Mouse (Mus musculus): Measurements from ENCODE around the gene Pdap1. TPM values are rescaled to one million over a fixed set of nuclear protein-coding genes. Genes with fewer than 3 reads are reported as not detected.
"Not testable (repeated sequence)": the region's sequence is repeated elsewhere in the genome, so short reads cannot be mapped to it uniquely, and the experiment has no call there.

The Pdap1 gene
- total RNA-seq, 1 experiment from 2014 or later: 73.3 TPM

- no peak for ATAC-seq (ENCODE audit: extremely low read depth, insufficient number of reproducible peaks, low FRiP score, poor library complexity, severe bottlenecking)
These were observed 16.6 kb downstream of the Pdap1 start for GRCm38 (mm10) chr5:145123396-145123795.

GRCm38 (mm10) chr5:145120921-145121320 is 19.1 kb downstream of the Pdap1 start:
- ATAC-seq (ENCODE audit: extremely low read depth, insufficient number of reproducible peaks, low FRiP score, poor library complexity, severe bottlenecking): no peak

- 0 out of 2 replicates have a peak, but pooled peaks have one; percentile 16 for ATAC-seq (ENCODE audit: extremely low read depth, insufficient number of reproducible peaks, low FRiP score, poor library complexity, severe bottlenecking)
These were observed 20.7 kb downstream of the Pdap1 start for GRCm38 (mm10) chr5:145119385-145119784.

GRCm38 (mm10) chr5:145118461-145118860 is 21.6 kb downstream of the Pdap1 start:
- no peak for ATAC-seq (ENCODE audit: extremely low read depth, insufficient number of reproducible peaks, low FRiP score, poor library complexity, severe bottlenecking)

GRCm38 (mm10) chr5:145118005-145118404 is 22.0 kb downstream of the Pdap1 start:
- no peak for ATAC-seq (ENCODE audit: extremely low read depth, insufficient number of reproducible peaks, low FRiP score, poor library complexity, severe bottlenecking)

- ATAC-seq (ENCODE audit: extremely low read depth, insufficient number of reproducible peaks, low FRiP score, poor library complexity, severe bottlenecking): peak; percentile 20; the same call in 1 of the 2 replicates
These were observed 23.1 kb downstream of the Pdap1 start for GRCm38 (mm10) chr5:145116916-145117315.

- peak; percentile 63 for ATAC-seq (ENCODE audit: extremely low read depth, insufficient number of reproducible peaks, low FRiP score, poor library complexity, severe bottlenecking)
These were observed 23.7 kb downstream of the Pdap1 start for GRCm38 (mm10) chr5:145116316-145116715.

- ATAC-seq (ENCODE audit: extremely low read depth, insufficient number of reproducible peaks, low FRiP score, poor library complexity, severe bottlenecking): no peak
These were observed 24.3 kb downstream of the Pdap1 start for GRCm38 (mm10) chr5:145115736-145116135.

- peak; percentile 45 for ATAC-seq (ENCODE audit: extremely low read depth, insufficient number of reproducible peaks, low FRiP score, poor library complexity, severe bottlenecking)
These were observed 25.2 kb downstream of the Pdap1 start for GRCm38 (mm10) chr5:145114606-145115473.

GRCm38 (mm10) chr5:145114071-145114605 is 25.9 kb downstream of the Pdap1 start, which contains the start of gene Arpc1b:
Arpc1b (plus strand) TSS chr5:145114215.
- ATAC-seq (ENCODE audit: extremely low read depth, insufficient number of reproducible peaks, low FRiP score, poor library complexity, severe bottlenecking): peak; percentile 35

GRCm38 (mm10) chr5:145113416-145113815 is 26.6 kb downstream of the Pdap1 start:
- ATAC-seq (ENCODE audit: extremely low read depth, insufficient number of reproducible peaks, low FRiP score, poor library complexity, severe bottlenecking): no peak

GRCm38 (mm10) chr5:145112566-145112965 is 27.5 kb downstream of the Pdap1 start:
- no peak for ATAC-seq (ENCODE audit: extremely low read depth, insufficient number of reproducible peaks, low FRiP score, poor library complexity, severe bottlenecking)

GRCm38 (mm10) chr5:145110401-145110800 is 29.6 kb downstream of the Pdap1 start:
- ATAC-seq (ENCODE audit: extremely low read depth, insufficient number of reproducible peaks, low FRiP score, poor library complexity, severe bottlenecking): no peak

GRCm38 (mm10) chr5:145105694-145106275 is 34.3 kb downstream of the Pdap1 start:
- ATAC-seq (ENCODE audit: extremely low read depth, insufficient number of reproducible peaks, low FRiP score, poor library complexity, severe bottlenecking): no peak

GRCm38 (mm10) chr5:145104328-145104727 is 35.7 kb downstream of the Pdap1 start:
- no peak for ATAC-seq (ENCODE audit: extremely low read depth, insufficient number of reproducible peaks, low FRiP score, poor library complexity, severe bottlenecking)

GRCm38 (mm10) chr5:145102706-145103105 is 37.3 kb downstream of the Pdap1 start:
- ATAC-seq (ENCODE audit: extremely low read depth, insufficient number of reproducible peaks, low FRiP score, poor library complexity, severe bottlenecking): no peak

GRCm38 (mm10) chr5:145101451-145101850 is 38.6 kb downstream of the Pdap1 start:
- ATAC-seq (ENCODE audit: extremely low read depth, insufficient number of reproducible peaks, low FRiP score, poor library complexity, severe bottlenecking): not testable (repeated sequence)

GRCm38 (mm10) chr5:145100960-145101359 is 39.1 kb downstream of the Pdap1 start:
- ATAC-seq (ENCODE audit: extremely low read depth, insufficient number of reproducible peaks, low FRiP score, poor library complexity, severe bottlenecking): no peak

- peak; percentile 32; the same call in 1 of the 2 replicates for ATAC-seq (ENCODE audit: extremely low read depth, insufficient number of reproducible peaks, low FRiP score, poor library complexity, severe bottlenecking)
These were observed 41.7 kb downstream of the Pdap1 start for GRCm38 (mm10) chr5:145098340-145098821.

- ATAC-seq (ENCODE audit: extremely low read depth, insufficient number of reproducible peaks, low FRiP score, poor library complexity, severe bottlenecking): no peak
These were observed 43.8 kb downstream of the Pdap1 start for GRCm38 (mm10) chr5:145096195-145096594.

Measured in neutrophil, adult 5-6 weeks (primary cell).